Mouse (Mus musculus) lung, postnatal 14 days (tissue): Measurements from ENCODE around the gene Krt27.

Experiments used
- DNase-seq: peaks from one replicate; pipeline ENCODE4 v3.0.0; 2021

The Krt27 gene

DNA sequence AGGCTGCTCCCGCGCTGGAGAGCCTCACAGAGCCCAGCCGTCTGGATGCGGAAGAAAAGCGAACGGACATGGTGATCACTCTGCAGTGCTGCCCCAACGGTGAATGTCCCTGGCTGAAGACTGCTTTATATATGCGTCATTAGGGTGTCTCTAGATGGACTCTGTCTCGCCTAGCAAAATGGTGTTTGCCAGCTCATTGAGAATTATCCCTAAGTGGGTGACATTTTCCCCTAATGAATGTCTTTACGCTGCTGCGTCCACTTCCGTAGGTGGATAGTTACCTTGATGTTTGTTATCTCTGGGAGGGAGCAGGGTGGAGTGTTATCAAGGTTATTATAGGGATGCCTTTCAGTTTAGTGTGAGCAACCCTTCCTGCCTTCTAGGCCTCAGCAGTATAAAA lies at the start of gene Krt27:
Gene Krt27 (minus strand): TSS at position 101 of the 400 bp plus-strand sequence.
- no peak for DNase-seq

DNA sequence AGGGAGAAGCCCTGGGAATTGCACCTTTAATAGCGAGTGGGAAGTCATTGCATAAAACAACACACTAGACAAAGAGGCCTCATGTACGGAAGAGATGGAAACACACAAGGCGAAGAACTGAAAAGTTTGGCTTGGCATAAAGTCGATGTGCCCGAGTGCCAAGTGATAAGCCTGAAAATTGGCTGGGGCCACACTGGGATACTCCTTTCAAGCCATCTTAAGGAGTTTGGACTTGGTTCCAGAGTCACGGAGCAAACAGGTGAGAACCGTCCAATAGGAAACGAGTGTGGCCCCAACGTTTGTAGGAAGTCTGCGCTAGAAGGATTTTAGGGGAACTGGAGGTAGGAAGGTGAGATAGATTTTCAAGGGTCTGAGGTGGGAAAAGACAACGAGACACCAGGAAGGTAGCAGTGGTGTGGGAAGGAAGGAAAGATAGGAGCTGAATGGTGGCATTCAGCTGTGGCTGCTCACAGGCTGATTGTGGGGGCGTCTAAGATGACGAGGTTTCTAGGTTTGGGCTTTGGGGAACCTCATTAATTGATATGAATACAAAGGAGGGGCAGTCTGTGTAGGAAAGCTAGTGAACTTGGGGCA lies 49.1 kb upstream of the Krt27 start:
- DNase-seq, result no peak

DNA sequence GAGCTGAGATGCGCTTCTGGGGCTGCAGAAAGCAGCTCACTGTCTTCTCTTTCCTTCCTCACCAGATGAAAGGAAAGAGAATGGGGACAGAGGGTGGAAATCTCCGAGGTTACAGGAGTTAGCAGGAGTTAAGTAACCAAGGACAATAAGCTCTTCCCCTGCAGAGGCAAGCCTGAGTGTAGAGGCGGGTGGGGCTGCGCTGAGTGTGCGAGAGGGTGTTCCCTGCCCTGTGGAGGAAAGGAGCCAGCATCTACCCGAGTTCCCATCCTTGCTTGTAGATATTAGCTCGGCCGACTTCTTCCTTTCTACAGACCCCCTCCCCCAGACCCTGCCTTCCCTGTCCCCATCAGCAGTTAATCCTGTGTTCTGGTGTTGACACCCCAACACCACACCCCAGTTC lies 47.9 kb upstream of the Krt27 start:
- DNase-seq, result no peak

DNA sequence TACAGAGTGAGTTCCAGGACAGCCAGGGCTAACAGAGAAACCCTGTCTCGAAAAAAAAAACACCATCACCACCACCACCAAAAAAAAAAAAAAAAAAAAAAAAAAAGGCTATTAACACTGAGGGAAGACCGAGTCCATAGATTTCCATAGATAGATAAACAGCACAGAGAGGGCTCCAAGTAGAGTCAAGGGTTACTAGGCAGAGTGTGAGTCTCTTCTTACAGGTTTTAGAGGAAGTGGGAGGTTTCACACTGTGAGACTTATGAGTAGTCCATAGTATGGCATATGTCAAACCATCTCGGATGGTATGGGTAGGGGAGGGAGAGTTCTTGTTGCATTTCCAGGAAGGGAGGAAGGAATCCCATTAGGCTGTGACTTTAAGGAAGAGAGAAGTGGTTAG lies 47.2 kb upstream of the Krt27 start:
- DNase-seq, result no peak

DNA sequence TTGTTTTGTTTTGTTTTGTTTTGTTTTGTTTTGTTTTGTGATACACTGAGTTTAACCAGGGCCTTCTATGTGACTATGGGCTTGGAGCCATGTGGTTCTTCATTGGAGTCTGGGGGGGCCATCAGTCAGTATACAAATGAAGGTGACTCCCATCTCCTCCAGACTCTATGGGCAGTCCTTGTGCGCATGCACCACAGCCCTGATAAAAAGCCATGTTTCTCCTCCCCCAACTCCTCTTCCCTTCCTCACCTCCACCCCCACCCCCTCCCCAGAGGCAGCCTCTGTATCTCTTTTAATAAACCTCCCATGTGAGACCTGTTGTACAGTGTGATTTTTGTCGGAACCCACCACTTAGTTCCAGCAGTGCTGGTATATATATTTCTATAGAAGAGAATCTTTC lies 45.8 kb upstream of the Krt27 start:
- no peak for DNase-seq

DNA sequence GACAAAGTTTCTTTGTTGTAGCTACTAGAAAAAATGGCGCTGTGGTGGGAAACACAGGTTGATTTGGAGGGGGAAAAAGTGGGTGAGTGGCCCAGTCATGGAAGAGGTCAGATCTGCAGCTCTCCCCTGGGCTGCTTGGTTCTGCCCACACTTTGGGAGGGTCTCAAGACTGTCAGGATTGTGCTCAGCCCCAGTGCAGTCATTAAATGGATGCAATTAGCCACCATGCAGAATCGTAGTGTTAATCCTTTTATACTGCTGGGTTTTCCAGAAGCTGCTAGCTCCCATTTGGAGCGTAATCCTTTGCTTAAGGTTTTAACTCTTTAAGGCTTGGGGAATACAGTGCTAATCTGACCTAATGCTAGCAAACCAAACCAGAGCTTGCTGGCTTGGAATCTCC lies 45.1 kb upstream of the Krt27 start:
- no peak for DNase-seq

DNA sequence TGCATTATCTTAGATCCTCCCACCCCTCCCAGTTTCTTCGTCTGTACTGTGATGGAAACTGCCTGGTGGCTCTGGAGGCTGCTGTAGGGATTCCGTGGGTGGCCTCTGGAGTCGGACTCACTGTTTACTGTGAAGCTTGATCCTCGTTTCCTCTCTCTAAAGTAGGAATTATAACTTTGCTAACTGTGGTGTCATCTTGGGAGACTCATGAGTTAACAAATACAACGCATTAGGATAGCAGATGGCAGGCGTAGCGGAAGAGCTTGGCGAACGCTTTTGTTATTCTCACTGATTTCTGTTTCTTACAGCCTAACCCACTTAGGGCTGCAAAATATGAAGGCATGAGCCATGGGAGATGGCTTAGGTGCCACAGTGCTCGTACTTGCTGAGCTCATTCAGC lies 41.6 kb upstream of the Krt27 start:
- DNase-seq, result no peak

- DNase-seq, result no peak
These were observed 40.5 kb upstream of the Krt27 start for GRCm38 (mm10) chr11:99391375-99391774.

- no peak for DNase-seq
These were observed 40.0 kb upstream of the Krt27 start for GRCm38 (mm10) chr11:99390866-99391265.

GRCm38 (mm10) chr11:99389264-99389663 lies 38.4 kb upstream of the Krt27 start, which contains the start of gene Krt10:
Gene Krt10 (minus strand): TSS chr11:99389364.
- no peak for DNase-seq

DNA sequence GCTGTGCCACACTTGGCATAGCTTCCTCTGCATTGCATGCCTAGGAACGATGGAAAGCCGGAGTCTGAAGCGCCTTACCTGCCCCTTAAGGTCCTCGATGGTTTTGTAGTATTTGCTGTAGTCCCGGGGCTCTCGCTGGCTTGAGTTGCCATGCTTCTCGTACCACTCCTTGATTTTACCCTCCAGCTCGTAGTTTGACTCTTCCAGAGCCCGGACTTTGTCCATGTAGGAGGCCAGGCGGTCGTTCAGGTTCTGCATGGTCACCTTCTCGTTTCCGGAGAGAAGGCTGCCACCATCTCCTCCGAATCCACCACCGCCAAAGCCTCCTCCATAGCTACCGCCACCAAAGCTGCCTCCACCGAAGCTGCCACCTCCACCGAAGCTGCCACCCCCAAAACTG lies 37.8 kb upstream of the Krt27 start:
- DNase-seq, result no peak

GRCm38 (mm10) chr11:99385813-99386721 lies 35.2 kb upstream of the Krt27 start:
- DNase-seq, result peak; percentile 90

- peak; percentile 80 for DNase-seq
These were observed 28.7 kb upstream of the Krt27 start for GRCm38 (mm10) chr11:99379568-99379967.

GRCm38 (mm10) chr11:99374803-99375202 lies 23.9 kb upstream of the Krt27 start, which contains the start of gene Krt28:
Gene Krt28 (minus strand): TSS chr11:99374903.
- DNase-seq, result no peak

DNA sequence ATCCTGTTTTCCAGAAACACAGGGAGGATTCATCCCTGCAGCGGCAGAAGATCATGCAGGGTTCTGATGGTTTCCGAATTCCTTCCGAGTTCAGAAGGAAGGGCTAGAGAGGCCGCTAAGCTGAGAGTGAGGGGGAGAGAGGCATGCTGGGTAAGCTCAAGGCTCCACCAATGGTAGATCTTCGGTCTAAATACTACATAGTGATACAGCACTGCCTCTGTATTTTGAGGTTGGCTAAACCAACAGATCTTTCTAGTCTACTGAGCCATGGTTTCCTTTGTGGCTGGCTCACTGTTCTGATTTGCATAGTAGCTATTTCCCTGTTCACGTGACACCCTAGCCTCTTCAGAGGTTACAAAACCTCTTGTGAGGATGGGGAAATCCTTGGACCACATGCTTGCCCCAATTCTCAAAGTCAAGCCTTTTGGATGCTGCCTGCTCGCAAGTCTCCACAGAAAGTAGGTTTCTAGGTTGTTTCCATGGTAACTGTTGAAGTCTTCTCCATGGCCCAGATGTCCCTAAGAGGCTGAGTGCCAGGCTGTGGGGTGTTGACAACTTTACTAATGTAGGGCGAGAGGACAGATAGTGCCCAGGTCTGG lies 19.0 kb upstream of the Krt27 start:
- DNase-seq, result no peak

DNA sequence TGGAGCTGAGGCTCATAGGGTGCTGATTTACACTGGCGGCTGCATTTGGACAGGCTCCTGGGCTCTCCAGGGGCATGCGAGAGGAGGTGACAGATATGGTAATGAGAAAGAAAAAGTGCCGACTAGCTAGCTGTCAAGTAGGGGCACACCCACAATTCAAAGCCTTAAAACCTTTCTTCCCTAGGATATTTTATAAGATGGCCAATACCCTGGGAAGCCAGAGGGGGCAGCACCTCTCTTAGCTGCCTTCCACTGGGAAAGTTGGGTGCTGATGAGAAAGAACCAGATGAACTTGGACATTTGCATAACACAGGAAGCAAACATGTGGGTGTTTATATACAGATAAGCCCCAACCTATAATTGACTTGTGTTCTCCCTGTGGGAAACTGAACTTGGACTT lies 18.3 kb upstream of the Krt27 start:
- peak; percentile 7 for DNase-seq

DNA sequence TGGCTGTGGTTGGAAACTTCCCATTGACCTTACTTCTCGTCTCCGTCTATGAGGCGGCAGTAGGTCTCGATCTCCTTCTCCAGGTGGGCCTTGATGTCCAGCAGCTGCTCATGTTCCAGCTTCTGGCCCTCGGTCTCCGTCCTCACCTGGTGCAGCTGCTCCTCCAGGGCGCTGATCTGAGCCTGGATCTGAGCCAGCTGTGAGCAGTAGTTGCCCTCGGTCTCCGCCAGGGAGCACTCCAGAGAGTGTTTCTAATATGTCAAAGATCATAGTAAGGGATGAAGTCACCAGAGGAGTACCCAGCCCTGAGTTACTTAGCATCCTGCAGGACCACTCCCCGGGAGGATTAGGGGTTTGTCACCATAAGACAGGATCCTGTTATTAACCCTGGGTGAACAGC lies 15.9 kb upstream of the Krt27 start:
- peak; percentile 22 for DNase-seq

DNA sequence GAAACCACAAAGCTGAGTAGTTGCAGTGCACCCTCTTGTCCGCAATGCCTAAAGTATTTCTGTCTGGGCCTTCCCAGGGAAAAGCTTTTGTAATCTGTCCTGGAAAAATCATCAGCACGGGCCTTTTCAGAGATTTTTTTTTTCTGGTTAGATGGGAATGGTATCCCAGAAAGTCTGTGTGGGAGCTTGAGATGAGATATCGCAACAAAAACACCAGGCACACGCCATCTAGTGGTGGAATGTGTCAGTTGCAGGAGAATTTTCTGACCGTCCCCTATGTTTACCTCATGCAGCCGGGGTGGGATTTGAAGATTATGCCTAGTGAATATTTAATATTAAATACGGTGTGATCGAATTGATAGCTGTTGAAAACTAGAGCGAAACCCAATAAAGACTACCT lies 13.5 kb upstream of the Krt27 start:
- peak; percentile 25 for DNase-seq

DNA sequence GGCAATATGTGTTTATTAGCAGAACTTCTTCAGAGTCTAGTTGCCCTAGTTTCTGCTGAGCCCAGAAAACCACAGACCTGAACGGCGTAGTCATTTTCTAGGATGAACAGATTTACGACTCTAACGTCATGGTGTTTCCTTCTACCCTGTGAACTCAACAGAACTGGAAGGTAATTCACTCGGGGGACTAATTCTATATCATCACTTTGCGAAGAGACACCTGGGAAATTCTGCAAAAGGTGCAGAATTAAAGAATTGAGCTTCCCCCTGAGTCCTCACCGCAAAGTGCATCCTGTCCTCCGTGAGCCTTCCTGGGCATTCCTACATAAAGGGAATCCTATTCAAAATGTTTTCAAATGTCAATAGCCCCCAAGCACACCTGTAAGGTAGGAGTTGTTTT lies 10.5 kb upstream of the Krt27 start:
- DNase-seq, result no peak

- DNase-seq, result no peak
These were observed 11.5 kb downstream of the Krt27 start for GRCm38 (mm10) chr11:99339299-99339847.

DNA sequence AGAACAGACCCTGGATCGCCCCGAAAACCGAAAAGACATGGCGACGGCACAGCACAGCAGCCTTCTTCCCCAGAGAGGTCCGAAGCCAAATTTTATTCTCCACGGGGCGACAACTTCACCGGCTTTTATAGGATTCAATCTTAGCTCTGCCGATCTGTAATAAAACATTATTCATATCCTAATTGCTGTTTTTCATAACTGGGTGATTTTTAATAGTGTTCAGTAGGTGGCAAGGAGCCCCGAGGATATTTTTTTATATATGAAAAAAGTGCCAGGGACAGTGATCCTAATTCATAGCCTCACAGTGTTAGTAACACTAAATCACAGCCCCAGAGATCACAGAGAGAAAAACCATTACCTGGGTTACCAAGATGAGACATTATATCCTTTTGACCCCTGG lies 13.0 kb downstream of the Krt27 start, which contains the start of gene Krt26:
Gene Krt26 (minus strand): TSS at position 101 of the 400 bp plus-strand sequence.
- no peak for DNase-seq

DNA sequence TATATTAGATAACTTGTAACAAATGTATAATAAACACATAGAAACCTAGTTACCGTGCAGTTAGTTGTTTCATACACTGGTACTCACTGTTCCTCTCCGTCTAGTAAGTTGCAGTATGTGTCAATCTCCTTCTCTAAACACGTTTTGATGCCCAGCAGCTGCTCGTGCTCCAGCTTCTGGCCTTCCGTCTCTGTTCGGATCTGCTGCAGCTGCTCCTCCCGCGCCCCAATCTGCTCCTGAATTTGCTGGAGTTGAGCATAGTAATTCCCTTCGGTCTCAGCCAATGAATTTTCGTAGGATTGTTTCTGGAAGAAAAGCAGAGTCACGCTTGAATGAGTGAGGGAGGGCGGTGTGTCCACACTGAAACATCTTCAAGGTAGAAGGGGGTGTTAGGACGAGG lies 17.5 kb downstream of the Krt27 start:
- DNase-seq, result peak; percentile 3

DNA sequence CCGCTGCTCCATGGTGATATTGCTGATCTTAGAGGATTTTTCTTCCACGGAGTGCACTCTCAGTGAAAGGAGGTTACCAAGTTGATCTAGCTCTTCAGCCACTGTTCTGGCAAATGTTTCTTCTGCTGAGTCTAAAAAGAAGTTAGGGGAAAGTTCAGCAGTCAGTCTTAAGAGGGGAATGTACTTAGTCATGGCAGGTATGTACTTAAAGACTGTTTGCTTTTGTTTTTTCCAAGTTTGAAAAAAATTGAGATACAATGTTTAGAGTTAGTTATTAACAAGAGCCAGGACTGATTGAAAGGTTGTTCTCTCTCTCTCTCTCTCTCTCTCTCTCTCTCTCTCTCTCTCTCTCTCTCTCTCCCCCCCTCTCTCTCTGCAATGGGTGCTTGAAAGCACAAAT lies 21.2 kb downstream of the Krt27 start:
- DNase-seq, result no peak

- no peak for DNase-seq
These were observed 28.1 kb downstream of the Krt27 start, which contains the start of gene Krt25 for GRCm38 (mm10) chr11:99322851-99323250. Gene Krt25 (minus strand): TSS chr11:99322951.
